Mouse (Mus musculus) heart, postnatal 0 days (tissue): ENCODE results near the gene Pdzd7.

Experiments used
- CTCF ChIP-seq: IDR thresholded peaks from 2 replicates; pipeline ENCODE4 v1.5.1; 2016; ENCODE audit warnings: antibody characterized with exemption, control low read depth, low read depth
- EP300 ChIP-seq: IDR thresholded peaks from 2 replicates; pipeline ENCODE4 v1.6.1; 2016; ENCODE audit warnings: antibody characterized with exemption, low read depth

GRCm38 (mm10) chr19:45047935-45048643 lies 2.6 kb upstream of the Pdzd7 start:
- TF ChIP-seq EP300 (no peak), CTCF (no peak)
